Mouse (Mus musculus): Measurements from ENCODE around the gene AC124108.1.

DNA sequence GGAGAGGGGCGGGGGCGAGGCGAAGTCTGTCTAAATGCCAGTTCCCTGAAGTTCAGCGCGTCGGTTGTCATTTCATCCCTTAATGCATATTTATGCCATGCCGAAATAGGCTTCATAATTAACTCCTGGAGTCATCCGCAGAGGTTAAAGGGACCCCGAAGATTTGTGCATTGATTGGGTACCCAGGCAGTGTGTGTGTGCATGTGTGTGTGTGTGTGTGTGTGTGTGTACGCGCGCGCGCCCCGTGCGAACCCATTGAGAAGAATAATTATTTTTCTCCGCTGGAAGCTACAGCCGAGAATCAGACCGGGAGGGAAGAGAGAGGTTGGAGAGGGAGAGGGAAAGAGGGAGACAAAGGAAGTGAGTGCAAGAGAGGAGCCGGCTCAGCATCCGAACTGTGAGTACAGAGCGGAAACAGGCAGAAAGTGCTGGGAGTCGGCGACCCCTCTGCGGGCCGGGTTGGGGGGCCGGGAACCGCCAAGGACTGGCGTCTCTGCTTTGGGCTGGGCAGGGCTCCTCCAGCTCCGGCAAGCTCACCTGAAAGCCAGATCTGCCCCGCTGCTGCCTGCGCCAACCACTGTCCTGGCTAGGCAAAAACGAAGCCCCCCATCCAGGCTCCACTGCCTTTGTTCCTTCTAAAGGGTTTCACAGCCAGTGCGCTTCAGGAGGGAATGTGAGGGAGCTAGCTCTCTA lies at the start of gene AC124108.1, which contains the start of gene Lemd1:
- TF ChIP-seq CTCF (IDR thresholded peaks at IDR 0.05; ENCODE audit: insufficient read depth, low read length) (no peak), POLR2A (IDR thresholded peaks at IDR 0.05; ENCODE audit: borderline replicate concordance, extremely low read depth, low read depth, low read length) (no peak)
